Mouse (Mus musculus) liver, adult 2 months (tissue): ENCODE measurements around the gene Sgcd. TPM values are rescaled to one million over a fixed set of nuclear protein-coding genes. Genes with fewer than 3 reads are reported as not detected.

Experiments
- DNase-seq: peaks from one replicate; pipeline ENCODE4 v3.0.0-alpha.2; 2011; ENCODE audit warnings: low read depth, low spot score; ENCODE audit errors: extremely low read depth
- H3K27ac ChIP-seq: fragments of 200-500 bp; replicated peaks from 2 replicates; pipeline ENCODE4 v1.5.1; 2012; ENCODE audit warnings: low read depth, mild to moderate bottlenecking, control low read depth, inconsistent platforms, low read length; ENCODE audit not compliant: insufficient read depth
- H3K27me3 ChIP-seq: fragments of 200-500 bp; 2 replicates; pipeline ENCODE4 v1.6.1; 2012; ENCODE audit warnings: mild to moderate bottlenecking, moderate library complexity, low read length, inconsistent platforms; ENCODE audit not compliant: control insufficient read depth, insufficient read depth
- H3K36me3 ChIP-seq: fragments of 200-500 bp; 2 replicates; pipeline ENCODE4 v1.6.1; 2012; ENCODE audit warnings: low read length, inconsistent platforms; ENCODE audit not compliant: control insufficient read depth, insufficient read depth
- H3K4me1 ChIP-seq: fragments of 200-500 bp; 2 replicates; pipeline ENCODE4 v1.6.1; 2011; ENCODE audit warnings: low read length; ENCODE audit not compliant: control insufficient read depth, insufficient read depth
- H3K4me3 ChIP-seq: fragments of 200-500 bp; 2 replicates; pipeline ENCODE4 v1.5.1; 2011; ENCODE audit warnings: low read depth, mild to moderate bottlenecking, control low read depth, low read length, moderate library complexity; ENCODE audit not compliant: insufficient read depth
- H3K79me2 ChIP-seq: fragments of 200-500 bp; 2 replicates; pipeline ENCODE4 v1.6.1; 2012; ENCODE audit warnings: inconsistent platforms, mild to moderate bottlenecking, low read length, moderate library complexity; ENCODE audit not compliant: control insufficient read depth, insufficient read depth
- H3K9ac ChIP-seq: fragments of 200-500 bp; 2 replicates; pipeline ENCODE4 v1.6.1; 2012; ENCODE audit warnings: low read depth, mild to moderate bottlenecking, control low read depth, inconsistent platforms, low read length
- CTCF ChIP-seq: fragments of 200-500 bp; IDR thresholded peaks from 2 replicates; pipeline ENCODE4 v1.5.1; 2011; ENCODE audit warnings: low read depth, low read length, control low read depth
- POLR2A ChIP-seq: fragments of 200-500 bp; IDR thresholded peaks from 2 replicates; pipeline ENCODE4 v1.6.1; 2011; ENCODE audit warnings: low read length, control low read depth; ENCODE audit not compliant: insufficient read depth; ENCODE audit errors: extremely low read depth
- WGBS: fragments of 180-500 bp; shearing (Covaris S2); methylation state at CpG from one replicate; pipeline ENCODE4 v1.1.7; 2018; 5-methylcytosine and 5-hydroxymethylcytosine counted together
- polyA plus RNA-seq: library from polyadenylated mRNA; depleted of rRNA; stranded (reverse); fragments of >200 nt; gene quantifications from 2 replicates; pipeline ENCODE4 v1.2.3, GENCODE M21; 2012
- total RNA-seq: library from RNA; depleted of rRNA; stranded (reverse); fragments of >200 nt; gene quantifications from 2 replicates; pipeline ENCODE4 v1.2.3, GENCODE M21; 2014

The Sgcd gene
- total and polyA plus RNA-seq, 2 experiments = 0.37 TPM; not detected in 1

- Histone ChIP-seq H3K79me2 (no peaks in the 10 kb centered on the region), H3K4me1 (no peaks in the 10 kb centered on the region), H3K9ac (no peak overlapping the region), H3K27me3 (no peaks in the 10 kb centered on the region), H3K4me3 (no peak overlapping the region), H3K36me3 (no peaks in the 10 kb centered on the region), H3K27ac (no peak overlapping the region)
- TF ChIP-seq POLR2A (no peak), CTCF (no peak)
- WGBS = 66% methylated on average over 2 of the region's 2 CpGs
- no peak for DNase-seq
Measured at GRCm38 (mm10) chr11:47117896-47118295, 870.9 kb downstream of the Sgcd start.

DNA sequence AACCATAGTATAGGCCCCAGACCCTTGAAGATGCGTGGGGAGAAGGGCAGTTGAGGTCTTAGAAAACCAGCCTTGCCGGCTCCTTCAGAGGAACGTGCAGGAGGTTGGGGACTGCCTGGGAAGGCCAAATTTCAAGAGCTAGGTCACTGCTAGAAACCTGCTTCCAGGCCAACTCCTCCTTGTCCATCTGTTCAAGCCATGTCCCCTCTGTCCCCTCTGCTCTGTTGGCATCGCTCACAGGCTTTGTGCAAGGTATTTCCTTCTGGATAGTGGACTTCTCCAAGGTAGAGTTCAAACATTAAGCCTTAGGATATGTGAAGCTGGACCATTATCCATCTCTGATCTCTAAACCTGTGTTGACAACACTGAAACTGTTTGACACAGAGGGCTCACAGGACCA lies 874.4 kb downstream of the Sgcd start:
- H3K27ac ChIP-seq = no peak overlapping the region
- no peak for TF ChIP-seq CTCF
- no peak for TF ChIP-seq POLR2A
- 82% methylated on average over 4 of the region's 4 CpGs for WGBS
- no peaks in the 10 kb centered on the region for H3K27me3 ChIP-seq
- no peak overlapping the region for H3K9ac ChIP-seq
- no peaks in the 10 kb centered on the region for H3K36me3 ChIP-seq
- no peak overlapping the region for H3K4me3 ChIP-seq
- DNase-seq = no peak
- no peaks in the 10 kb centered on the region for H3K79me2 ChIP-seq
- H3K4me1 ChIP-seq = no peaks in the 10 kb centered on the region

DNA sequence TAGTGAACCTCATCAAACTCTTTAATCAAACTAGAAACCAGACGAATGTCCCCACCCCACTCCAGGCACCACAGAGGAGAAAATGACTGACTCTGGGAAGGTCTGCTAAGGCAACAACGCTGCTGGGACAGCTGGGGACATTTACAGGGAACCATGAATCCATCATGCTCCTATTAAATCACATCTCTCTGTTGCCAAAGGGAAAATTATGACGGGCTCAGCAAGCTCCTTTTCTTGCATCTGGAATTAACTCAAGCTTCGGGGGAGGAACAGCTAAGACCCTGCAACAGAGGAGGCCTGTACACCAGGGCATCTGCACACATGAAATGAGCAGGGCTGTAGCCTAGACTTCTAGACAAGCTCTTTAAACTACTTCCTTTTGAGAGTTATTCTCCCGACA lies 875.7 kb downstream of the Sgcd start:
- no peak for TF ChIP-seq CTCF
- no peak for TF ChIP-seq POLR2A
- no peaks in the 10 kb centered on the region for H3K4me1 ChIP-seq
- no peaks in the 10 kb centered on the region for H3K36me3 ChIP-seq
- H3K79me2 ChIP-seq = no peaks in the 10 kb centered on the region
- H3K9ac ChIP-seq = no peak overlapping the region
- H3K27ac ChIP-seq = no peak overlapping the region
- DNase-seq = no peak
- no peaks in the 10 kb centered on the region for H3K27me3 ChIP-seq
- 72% methylated on average over 5 of the region's 5 CpGs for WGBS
- no peak overlapping the region for H3K4me3 ChIP-seq

GRCm38 (mm10) chr11:47110314-47110713 lies 878.5 kb downstream of the Sgcd start:
- H3K4me3 ChIP-seq = no peak overlapping the region
- no peaks in the 10 kb centered on the region for H3K27me3 ChIP-seq
- DNase-seq = no peak
- TF ChIP-seq CTCF = no peak
- no peak for TF ChIP-seq POLR2A
- H3K79me2 ChIP-seq = no peaks in the 10 kb centered on the region
- no peaks in the 10 kb centered on the region for H3K36me3 ChIP-seq
- H3K4me1 ChIP-seq = no peaks in the 10 kb centered on the region
- H3K9ac ChIP-seq = no peak overlapping the region
- H3K27ac ChIP-seq = no peak overlapping the region

- no peak overlapping the region for H3K27ac ChIP-seq
- H3K4me3 ChIP-seq = no peak overlapping the region
- no peaks in the 10 kb centered on the region for H3K4me1 ChIP-seq
- H3K79me2 ChIP-seq = no peaks in the 10 kb centered on the region
- WGBS = 86% methylated on average over 2 of the region's 2 CpGs
- TF ChIP-seq CTCF = no peak
- no peak for TF ChIP-seq POLR2A
- DNase-seq = no peak
- no peaks in the 10 kb centered on the region for H3K27me3 ChIP-seq
- H3K36me3 ChIP-seq = no peaks in the 10 kb centered on the region
- no peak overlapping the region for H3K9ac ChIP-seq
Measured at GRCm38 (mm10) chr11:47107661-47108060, 881.1 kb downstream of the Sgcd start.

DNA sequence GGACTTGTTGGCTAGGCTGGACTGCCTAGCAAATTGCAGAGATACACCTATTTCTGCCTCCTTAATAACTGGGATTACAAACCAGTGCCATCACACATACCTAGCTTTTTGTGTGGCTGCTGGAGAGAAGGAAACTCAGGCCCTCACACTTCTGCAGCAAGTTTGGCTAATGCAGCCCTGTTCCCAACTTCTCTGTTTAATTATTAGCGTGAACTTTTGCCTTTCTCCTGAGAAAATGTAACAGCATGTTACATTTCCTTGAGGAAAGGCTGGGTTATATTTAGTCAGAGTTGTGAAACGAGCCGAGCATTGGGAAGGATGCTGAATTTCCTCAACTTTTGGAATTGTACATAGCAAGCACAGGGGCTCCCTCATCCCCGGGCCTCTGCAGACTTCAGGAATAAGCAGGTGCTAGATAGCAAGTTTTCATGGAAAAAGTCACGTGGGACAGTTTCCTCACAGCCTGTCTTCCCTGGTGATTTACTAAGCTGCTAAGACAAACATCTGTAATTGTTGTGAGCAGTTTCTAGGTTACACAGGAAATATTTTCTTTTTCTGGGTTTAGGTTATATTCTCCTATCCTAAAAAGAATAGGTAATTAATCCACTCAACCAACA lies 895.4 kb downstream of the Sgcd start:
- Histone ChIP-seq H3K4me3 (no peak overlapping the region), H3K4me1 (no peaks in the 10 kb centered on the region), H3K27me3 (no peaks in the 10 kb centered on the region), H3K9ac (no peak overlapping the region), H3K79me2 (no peaks in the 10 kb centered on the region), H3K27ac (no peak overlapping the region), H3K36me3 (no peaks in the 10 kb centered on the region)
- WGBS = 60% methylated on average over 5 of the region's 5 CpGs
- no peak for DNase-seq
- TF ChIP-seq CTCF = no peak
